16 mouse cellular contexts compared by ENCODE assay signal in the genomic region with DNA sequence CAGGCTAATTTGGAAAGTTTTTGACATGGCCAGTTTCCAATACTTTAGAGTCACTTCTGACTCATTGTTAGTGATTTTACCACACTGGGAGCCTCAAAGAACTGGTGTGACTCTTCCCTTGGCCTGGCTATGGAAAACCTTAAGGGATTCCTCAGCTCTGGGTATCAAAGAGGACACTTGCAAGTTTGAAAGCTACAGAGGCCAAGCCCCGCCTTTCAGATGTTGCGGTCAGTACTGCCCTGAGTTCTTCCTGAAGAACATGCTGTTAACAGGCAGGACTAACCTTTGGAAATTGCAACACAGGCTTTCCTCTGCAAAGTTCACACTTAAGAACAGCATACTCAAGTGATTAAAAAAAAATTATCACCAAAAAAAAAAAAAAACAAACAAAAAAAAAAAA. TPM values are rescaled to one million over a fixed set of nuclear protein-coding genes. Genes with fewer than 3 reads are reported as not detected.
DNase-seq lines count a peak whose midpoint lies in the region; ATAC-seq and TF ChIP-seq lines count a peak whose summit lies in the region.
"Had no signal": no experiment of that assay in that cellular context is flagged by ENCODE, and none has a peak within 500 bp of the region (broad histone marks: within the 10 kb centered on the region; RNA-seq: fewer than 3 reads in every experiment).

No protein-coding gene starts in this region.

- no peak for TF ChIP-seq CTCF in C2C12 (IDR thresholded peaks at IDR 0.05; ENCODE audit: control insufficient read depth, insufficient read depth, insufficient read length)
- TF ChIP-seq CTCF in cerebellum, adult 2 months (IDR thresholded peaks at IDR 0.05; ENCODE audit: borderline replicate concordance, insufficient read depth, low read depth, low read length) = no peak

- no peak for TF ChIP-seq POLR2A in cerebellum, adult 2 months (IDR thresholded peaks at IDR 0.05; ENCODE audit: borderline replicate concordance, insufficient read depth, low read length)

- H3K79me3 ChIP-seq in C2C12 (ENCODE audit: low read depth) = no peaks in the 10 kb centered on the region

- no peaks in the 10 kb centered on the region for H3K4me1 ChIP-seq in kidney, embryonic 16.5 days (ENCODE audit: insufficient read depth, low read length)
- no peaks in the 10 kb centered on the region for H3K4me1 ChIP-seq in cerebellum, adult 2 months (ENCODE audit: control insufficient read depth, insufficient read depth, low read length)
- H3K4me1 ChIP-seq: embryonic facial prominence, embryonic 13.5 days; heart, embryonic 12.5 days; limb, embryonic 13.5 days had no signal

- H3K9ac ChIP-seq in kidney, embryonic 16.5 days (replicated peaks; ENCODE audit: low read length) = no peak overlapping the region
- H3K9ac ChIP-seq: embryonic facial prominence, embryonic 13.5 days; heart, embryonic 12.5 days; limb, embryonic 13.5 days had no signal

- H3K27ac ChIP-seq in kidney, embryonic 16.5 days (ENCODE audit: low read length) = no peak overlapping the region
- no peak overlapping the region for H3K27ac ChIP-seq in cerebellum, adult 2 months (ENCODE audit: insufficient read depth, low read length)
- H3K27ac ChIP-seq: embryonic facial prominence, embryonic 13.5 days; limb, embryonic 13.5 days had no signal

- no peak overlapping the region for H3K4me3 ChIP-seq in kidney, embryonic 16.5 days (ENCODE audit: low read length)
- H3K4me3 ChIP-seq in C2C12 (ENCODE audit: insufficient read depth, poor library complexity, severe bottlenecking) = no peak overlapping the region
- no peak overlapping the region for H3K4me3 ChIP-seq in cerebellum, adult 2 months (replicated peaks; ENCODE audit: insufficient read depth, low read depth, low read length)
- H3K4me3 ChIP-seq: embryonic facial prominence, embryonic 13.5 days; heart, embryonic 12.5 days; limb, embryonic 13.5 days had no signal

- H3K9me3 ChIP-seq in kidney, embryonic 16.5 days (ENCODE audit: low read length) = no peaks in the 10 kb centered on the region
- H3K9me3 ChIP-seq: embryonic facial prominence, embryonic 13.5 days; heart, embryonic 12.5 days; limb, embryonic 13.5 days had no signal

- H3K79me2 ChIP-seq in C2C12 (ENCODE audit: control insufficient read depth, insufficient read depth) = no peaks in the 10 kb centered on the region

- no peaks in the 10 kb centered on the region for H3K36me3 ChIP-seq in kidney, embryonic 16.5 days (ENCODE audit: insufficient read depth, low read length)
- no peaks in the 10 kb centered on the region for H3K36me3 ChIP-seq in C2C12 (ENCODE audit: control insufficient read depth, insufficient read depth)
- H3K36me3 ChIP-seq: embryonic facial prominence, embryonic 13.5 days; heart, embryonic 12.5 days; limb, embryonic 13.5 days had no signal

- 90% methylated on average over 2 of the region's 2 CpGs for WGBS in kidney, embryonic 16.5 days
- WGBS in cerebellum, adult 2 months = 89% methylated on average over 2 of the region's 2 CpGs

- H3K27me3 ChIP-seq in kidney, embryonic 16.5 days (ENCODE audit: insufficient read depth, low read length) = no peaks in the 10 kb centered on the region
- no peaks in the 10 kb centered on the region for H3K27me3 ChIP-seq in C2C12 (ENCODE audit: control insufficient read depth, insufficient read depth, insufficient read length)
- no peaks in the 10 kb centered on the region for H3K27me3 ChIP-seq in cerebellum, adult 2 months (ENCODE audit: control insufficient read depth, insufficient read depth, low read length)
- H3K27me3 ChIP-seq: CH12.LX; embryonic facial prominence, embryonic 13.5 days; heart, embryonic 12.5 days; limb, embryonic 13.5 days had no signal

- peak; percentile 65 for DNase-seq in kidney, adult 18-20 months
- DNase-seq in 3134 (ENCODE audit: extremely low read depth, insufficient read length, low spot score) = peak; percentile 56
- DNase-seq in kidney, postnatal 14 days = peak; percentile 52
- DNase-seq in thymus, postnatal 10 days (ENCODE audit: low spot score in 2 of 2) = no peak
- DNase-seq in cerebellum, adult 2 months = no peak
- DNase-seq: cerebellum, adult 18-20 months; gastrocnemius, postnatal 14 days; heart, postnatal 4 days; midbrain, embryonic 14.5 days; right cerebral cortex, postnatal 14 days had no signal

- no peak overlapping the region for H3K4me2 ChIP-seq in kidney, embryonic 16.5 days (replicated peaks; ENCODE audit: low read depth, low read length)
- H3K4me2 ChIP-seq: embryonic facial prominence, embryonic 13.5 days; heart, embryonic 12.5 days; limb, embryonic 13.5 days had no signal

- no peak overlapping the region for H3ac ChIP-seq in C2C12 (ENCODE audit: control insufficient read depth, insufficient read length, low read depth)

- ATAC-seq in kidney, embryonic 16.5 days (ENCODE audit: low FRiP score, low TSS enrichment) = no peak

TF ChIP-seq in C2C12, 6 proteins besides CTCF, POLR2A, EP300 and RAD21:
- TF ChIP-seq CEBPB (IDR thresholded peaks at IDR 0.05; ENCODE audit: low read depth) (peak; percentile 78), FOSL1 (IDR thresholded peaks at IDR 0.05; ENCODE audit: insufficient read depth, low read length, poor library complexity, severe bottlenecking) (no peak)

RNA-seq across cellular contexts. Expression of gene Cers6, which starts 16.7 kb away (rescaled TPM):
- polyA plus RNA-seq in kidney, embryonic 16.5 days (2015; fragmentation: Nextera tagmentation; extraction: Ambion mirVana) = 29.2 and 34.9 TPM in 2 replicates
- polyA plus RNA-seq in C2C12 (2012; fragmentation: generic; extraction: Trizol) = 10.3 TPM
- polyA plus RNA-seq in cerebellum, adult 2 months (2012; rRNA removed) = 29.8 and 31.8 TPM in 2 replicates

Comparison
In these comparisons a context has a peak if more than half of its experiments do, and no peak if none do; other contexts are left out.
1. DNase-seq: peak in kidney, adult 18-20 months (single experiment), 3134 (single experiment) and kidney, postnatal 14 days (single experiment); none in thymus, postnatal 10 days (0 of 2) and cerebellum, adult 2 months (0 of 2).